Mouse (Mus musculus): ENCODE measurements around the gene G0s2. TPM values are rescaled to one million over a fixed set of nuclear protein-coding genes. Genes with fewer than 3 reads are reported as not detected.

G0s2 gene
- 20.8 and 27.4 TPM in 2 replicates for polyA plus RNA-seq (2015; fragmentation: Nextera tagmentation; extraction: Ambion mirVana)

GRCm38 (mm10) chr1:193272916-193273601 lies at the start of gene G0s2:
TSS of gene G0s2 (minus strand) at chr1:193273217.
- peak; percentile 77 for TF ChIP-seq CTCF (IDR thresholded peaks at IDR 0.05; ENCODE audit: low read depth)
- no peak for TF ChIP-seq EP300 (optimal IDR thresholded peaks at IDR 0.05)
- no peaks in the 10 kb centered on the region for H3K27me3 ChIP-seq (ENCODE audit: control insufficient read depth, insufficient read depth, low read length)

DNA sequence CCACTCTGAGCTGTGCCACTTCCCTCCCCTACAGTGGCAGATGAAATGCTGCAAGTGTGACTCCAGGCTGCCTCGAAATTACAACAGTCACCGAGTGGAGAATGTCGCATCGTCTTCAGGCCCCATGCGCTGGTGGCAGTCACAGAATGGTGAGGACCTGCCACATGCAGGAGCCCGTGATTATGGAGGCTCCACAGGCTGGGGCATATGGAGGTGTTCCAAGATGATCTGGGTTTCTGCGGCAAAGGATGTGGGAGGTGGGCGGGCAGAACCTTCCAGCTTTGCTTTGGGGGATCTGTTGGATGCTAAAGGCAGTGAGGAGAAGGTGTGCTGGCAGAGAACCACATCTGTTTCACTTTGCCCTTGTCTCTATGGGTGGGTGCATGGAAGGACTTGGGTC lies 47.4 kb upstream of the G0s2 start:
- ATAC-seq (ENCODE audit: low FRiP score, low TSS enrichment) (no peak), DNase-seq (ENCODE audit: low spot score) (no peak)
- TF ChIP-seq EP300 (optimal IDR thresholded peaks at IDR 0.05): no peak
- TF ChIP-seq CTCF (IDR thresholded peaks at IDR 0.05; ENCODE audit: low read depth): no peak
- Histone ChIP-seq H3K27ac (replicated peaks) (no peak overlapping the region), H3K4me3 (ENCODE audit: low read depth, low read length) (no peak overlapping the region), H3K4me1 (replicated peaks; ENCODE audit: control insufficient read depth, insufficient read depth) (0 out of 2 replicates have a peak, but pooled peaks cover 5% of the 10 kb centered on the region), H3K9me3 (ENCODE audit: control insufficient read depth, low read length) (no peaks in the 10 kb centered on the region), H3K27me3 (ENCODE audit: control insufficient read depth, insufficient read depth, low read length) (no peaks in the 10 kb centered on the region), H3K4me2 (replicated peaks; ENCODE audit: low read depth) (no peak overlapping the region), H3K9ac (ENCODE audit: low read length) (no peak overlapping the region), H3K36me3 (ENCODE audit: control insufficient read depth, insufficient read depth, low read length) (no peaks in the 10 kb centered on the region)
- WGBS: 87% methylated on average over 8 of the region's 8 CpGs

More at GRCm38 (mm10) chr1:193272916-193273601, at the start of gene G0s2:
- ATAC-seq (ENCODE audit: low FRiP score, low TSS enrichment): peak; percentile 87
- Histone ChIP-seq H3K4me3 (ENCODE audit: low read depth, low read length) (peak within 1 kb of the TSS; percentile 46), H3K27ac (replicated peaks) (peak within 1 kb of the TSS; percentile 89), H3K4me2 (replicated peaks; ENCODE audit: low read depth) (peak within 1 kb of the TSS; percentile 64), H3K4me1 (replicated peaks; ENCODE audit: control insufficient read depth, insufficient read depth) (0 out of 2 replicates have a peak, but pooled peaks cover 3% of the 10 kb centered on the region), H3K9ac (ENCODE audit: low read length) (peak within 1 kb of the TSS; percentile 60), H3K36me3 (ENCODE audit: control insufficient read depth, insufficient read depth, low read length) (no peaks in the 10 kb centered on the region), H3K9me3 (ENCODE audit: control insufficient read depth, low read length) (no peaks in the 10 kb centered on the region)
- peak; percentile 67 for DNase-seq (ENCODE audit: low spot score)
- WGBS: 3% methylated on average over 20 of the region's 23 CpGs

DNA sequence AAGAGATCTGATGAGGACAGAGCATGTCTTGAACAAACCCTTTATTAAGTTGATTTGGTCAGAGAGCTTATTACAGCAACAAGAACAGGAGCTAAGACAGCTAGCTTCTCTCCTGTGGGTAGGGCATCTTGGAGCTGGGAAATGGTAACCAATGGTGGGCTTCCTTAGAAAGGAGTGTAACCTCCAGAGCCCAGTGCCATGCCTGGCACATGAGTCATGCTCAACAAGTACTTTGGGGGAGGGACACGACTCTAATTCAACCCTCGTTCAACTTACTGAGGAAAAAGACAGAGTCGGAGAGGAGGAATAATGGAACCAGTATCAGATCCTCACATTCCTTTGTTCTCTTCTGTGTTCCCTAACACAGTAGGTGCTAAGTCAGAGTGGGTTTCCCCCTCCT lies 46.7 kb upstream of the G0s2 start:
- peaks cover 8% of the 10 kb centered on the region; the same call in 1 of the 2 replicates for H3K4me1 ChIP-seq (replicated peaks; ENCODE audit: control insufficient read depth, insufficient read depth)
- no peaks in the 10 kb centered on the region for H3K9me3 ChIP-seq (ENCODE audit: control insufficient read depth, low read length)
- no peak overlapping the region for H3K4me3 ChIP-seq (ENCODE audit: low read depth, low read length)
- WGBS: 46% methylated on average over 3 of the region's 3 CpGs
- no peak overlapping the region for H3K27ac ChIP-seq (replicated peaks)
- H3K27me3 ChIP-seq (ENCODE audit: control insufficient read depth, insufficient read depth, low read length): no peaks in the 10 kb centered on the region
- no peak overlapping the region for H3K4me2 ChIP-seq (replicated peaks; ENCODE audit: low read depth)
- TF ChIP-seq EP300 (optimal IDR thresholded peaks at IDR 0.05): no peak
- no peak for TF ChIP-seq CTCF (IDR thresholded peaks at IDR 0.05; ENCODE audit: low read depth)
- H3K36me3 ChIP-seq (ENCODE audit: control insufficient read depth, insufficient read depth, low read length): no peaks in the 10 kb centered on the region
- DNase-seq (ENCODE audit: low spot score) (no peak), ATAC-seq (ENCODE audit: low FRiP score, low TSS enrichment) (no peak)
- no peak overlapping the region for H3K9ac ChIP-seq (ENCODE audit: low read length)

GRCm38 (mm10) chr1:193317159-193317559 lies 44.1 kb upstream of the G0s2 start:
- no peak for TF ChIP-seq EP300 (optimal IDR thresholded peaks at IDR 0.05)
- TF ChIP-seq CTCF (IDR thresholded peaks at IDR 0.05; ENCODE audit: low read depth): no peak
- H3K4me1 ChIP-seq (replicated peaks; ENCODE audit: control insufficient read depth, insufficient read depth): peaks cover 8% of the 10 kb centered on the region; the same call in 1 of the 2 replicates
- DNase-seq (ENCODE audit: low spot score) (peak; percentile 36), ATAC-seq (ENCODE audit: low FRiP score, low TSS enrichment) (peak; percentile 64; the same call in 1 of the 2 replicates)
- H3K36me3 ChIP-seq (ENCODE audit: control insufficient read depth, insufficient read depth, low read length): no peaks in the 10 kb centered on the region
- peak overlapping the region; percentile 72; the same call in 1 of the 2 replicates for H3K27ac ChIP-seq (replicated peaks)
- no peak overlapping the region for H3K9ac ChIP-seq (ENCODE audit: low read length)
- no peak overlapping the region for H3K4me3 ChIP-seq (ENCODE audit: low read depth, low read length)
- no peaks in the 10 kb centered on the region for H3K27me3 ChIP-seq (ENCODE audit: control insufficient read depth, insufficient read depth, low read length)
- no peaks in the 10 kb centered on the region for H3K9me3 ChIP-seq (ENCODE audit: control insufficient read depth, low read length)
- WGBS: 28% methylated on average over 6 of the region's 6 CpGs
- H3K4me2 ChIP-seq (replicated peaks; ENCODE audit: low read depth): no peak overlapping the region

DNA sequence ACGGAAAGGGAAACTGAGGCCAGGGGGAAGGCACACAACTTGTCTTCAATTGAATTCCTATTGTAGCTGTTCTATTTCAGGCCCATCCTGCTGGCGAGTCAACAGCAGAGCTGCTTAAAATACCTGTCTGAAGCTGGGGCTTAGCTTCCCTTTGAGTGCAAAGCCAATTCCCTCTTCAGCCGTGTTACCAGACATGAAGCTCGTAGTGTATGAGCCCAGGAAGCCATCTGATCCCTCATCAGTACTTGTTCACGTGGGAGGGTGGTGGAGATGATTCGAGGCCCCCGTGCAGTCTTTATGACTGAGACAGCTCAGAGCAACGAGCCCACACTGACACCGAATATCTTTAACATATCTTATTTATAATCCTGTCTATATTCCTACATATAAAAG lies 43.3 kb upstream of the G0s2 start:
- Histone ChIP-seq H3K27me3 (ENCODE audit: control insufficient read depth, insufficient read depth, low read length) (no peaks in the 10 kb centered on the region), H3K4me1 (replicated peaks; ENCODE audit: control insufficient read depth, insufficient read depth) (peaks cover 8% of the 10 kb centered on the region; the same call in 1 of the 2 replicates), H3K9me3 (ENCODE audit: control insufficient read depth, low read length) (no peaks in the 10 kb centered on the region), H3K36me3 (ENCODE audit: control insufficient read depth, insufficient read depth, low read length) (no peaks in the 10 kb centered on the region), H3K27ac (replicated peaks) (peak overlapping the region; percentile 86), H3K9ac (ENCODE audit: low read length) (no peak overlapping the region), H3K4me2 (replicated peaks; ENCODE audit: low read depth) (no peak overlapping the region), H3K4me3 (ENCODE audit: low read depth, low read length) (no peak overlapping the region)
- ATAC-seq (ENCODE audit: low FRiP score, low TSS enrichment): no peak
- no peak for TF ChIP-seq EP300 (optimal IDR thresholded peaks at IDR 0.05)
- no peak for TF ChIP-seq CTCF (IDR thresholded peaks at IDR 0.05; ENCODE audit: low read depth)
- 54% methylated on average over 9 of the region's 9 CpGs for WGBS
- no peak for DNase-seq (ENCODE audit: low spot score)

DNA sequence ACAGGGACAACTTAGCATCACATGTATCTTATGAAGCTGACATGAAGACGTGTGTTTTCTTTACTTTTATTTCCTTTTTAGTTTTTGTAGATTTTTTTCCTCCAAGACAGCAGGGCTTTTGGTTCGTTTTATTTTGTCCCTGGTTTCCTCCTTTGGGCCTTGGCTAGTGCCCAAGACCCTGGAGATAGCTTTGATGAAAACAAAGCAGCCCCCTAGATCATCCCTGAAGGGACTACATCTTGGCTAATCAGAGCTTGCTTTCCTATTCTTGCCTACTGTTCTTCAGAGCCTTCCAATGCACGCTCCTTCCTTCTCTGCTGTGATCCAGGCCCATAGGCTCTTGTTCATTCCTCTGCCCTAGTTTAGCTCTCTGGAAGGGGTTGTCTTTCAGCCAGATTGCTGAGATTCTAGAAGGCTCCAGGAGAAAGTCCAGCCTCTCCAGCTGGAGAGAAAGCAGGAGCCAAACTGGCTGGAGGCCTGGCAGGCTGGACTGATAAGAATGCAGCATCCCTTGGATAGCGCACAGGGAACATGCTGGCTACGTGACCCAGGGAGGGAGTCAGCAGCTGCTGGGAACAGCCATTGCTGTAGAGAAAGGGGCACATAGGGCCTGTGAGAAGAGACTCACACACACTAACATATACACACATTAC lies 42.8 kb upstream of the G0s2 start:
- 46% methylated on average over 5 of the region's 5 CpGs for WGBS
- Histone ChIP-seq H3K9me3 (ENCODE audit: control insufficient read depth, low read length) (no peaks in the 10 kb centered on the region), H3K27ac (replicated peaks) (peak overlapping the region; percentile 86), H3K4me1 (replicated peaks; ENCODE audit: control insufficient read depth, insufficient read depth) (peaks cover 8% of the 10 kb centered on the region; the same call in 1 of the 2 replicates), H3K27me3 (ENCODE audit: control insufficient read depth, insufficient read depth, low read length) (no peaks in the 10 kb centered on the region), H3K9ac (ENCODE audit: low read length) (no peak overlapping the region), H3K4me2 (replicated peaks; ENCODE audit: low read depth) (no peak overlapping the region), H3K36me3 (ENCODE audit: control insufficient read depth, insufficient read depth, low read length) (no peaks in the 10 kb centered on the region), H3K4me3 (ENCODE audit: low read depth, low read length) (no peak overlapping the region)
- ATAC-seq (ENCODE audit: low FRiP score, low TSS enrichment): peak; percentile 74
- peak; percentile 45 for DNase-seq (ENCODE audit: low spot score)
- TF ChIP-seq EP300 (optimal IDR thresholded peaks at IDR 0.05) (peak; percentile 68), CTCF (IDR thresholded peaks at IDR 0.05; ENCODE audit: low read depth) (no peak)
